Mouse (Mus musculus): Measurements from ENCODE around the gene Sumo2. TPM values are rescaled to one million over a fixed set of nuclear protein-coding genes. Genes with fewer than 3 reads are reported as not detected.

The Sumo2 gene
- polyA plus RNA-seq (2012; rRNA removed) = 662 and 802 TPM in 2 replicates

GRCm38 (mm10) chr11:115536038-115536681, at the start of gene Sumo2:
Sumo2 (minus strand) TSS chr11:115536276.

GRCm38 (mm10) chr11:115564064-115564809, 28.2 kb upstream of the Sumo2 start, which contains the start of gene Nup85:
Nup85 (plus strand) TSS chr11:115564434.

GRCm38 (mm10) chr11:115514238-115514663, 21.8 kb downstream of the Sumo2 start, which contains the start of gene Jpt1:
Jpt1 (minus strand) TSS chr11:115514387.

GRCm38 (mm10) chr11:115491356-115492083, 44.6 kb downstream of the Sumo2 start, which contains the start of gene Nt5c:
Nt5c (minus strand) TSS chr11:115491862.

GRCm38 (mm10) chr11:115475025-115475757, 60.9 kb downstream of the Sumo2 start, which contains the start of gene Armc7:
Armc7 (plus strand) TSS chr11:115475667.

Other genes with a start within 250 kb of the Sumo2 start
- gene Fads6, start 238.6 kb downstream of the Sumo2 start, polyA plus RNA-seq (2012; rRNA removed) = 1.8 and 2.4 TPM in 2 replicates
- 0.10 TPM in 2 replicates for gene Otop2, start 229.1 kb downstream of the Sumo2 start, polyA plus RNA-seq (2012; rRNA removed)
- 0.05 TPM in 2 replicates for gene Ush1g, start 214.2 kb downstream of the Sumo2 start, polyA plus RNA-seq (2012; rRNA removed)
- gene Otop3, start 201.5 kb downstream of the Sumo2 start, polyA plus RNA-seq (2012; rRNA removed) = 0.36 and 0.41 TPM in 2 replicates
- gene Hid1, start 168.5 kb downstream of the Sumo2 start, polyA plus RNA-seq (2012; rRNA removed) = 45.1 and 49.4 TPM in 2 replicates
- gene Cdr2l, start 154.4 kb downstream of the Sumo2 start, polyA plus RNA-seq (2012; rRNA removed) = 34.8 and 35.1 TPM in 2 replicates
- gene Mrpl58, start 132.5 kb downstream of the Sumo2 start, polyA plus RNA-seq (2012; rRNA removed) = 134 and 152 TPM in 2 replicates
- 497 and 500 TPM in 2 replicates for gene Atp5h, start 116.3 kb downstream of the Sumo2 start, polyA plus RNA-seq (2012; rRNA removed)
- gene Kctd2, start 116.1 kb downstream of the Sumo2 start, polyA plus RNA-seq (2012; rRNA removed) = 51.5 and 51.6 TPM in 2 replicates
- 0.04 and 0.06 TPM in 2 replicates for gene Trim80, start 95.7 kb downstream of the Sumo2 start, polyA plus RNA-seq (2012; rRNA removed)
- 0.18 TPM in 1 of 2 replicates, not detected in the other for gene Slc16a5, start 73.8 kb downstream of the Sumo2 start, polyA plus RNA-seq (2012; rRNA removed)
- 11.7 and 12.9 TPM in 2 replicates for gene Armc7, start 60.6 kb downstream of the Sumo2 start, polyA plus RNA-seq (2012; rRNA removed)
- gene Nt5c, start 44.4 kb downstream of the Sumo2 start, polyA plus RNA-seq (2012; rRNA removed) = 80.7 and 82.5 TPM in 2 replicates
- 1,013 and 1,226 TPM in 2 replicates for gene Jpt1, start 21.9 kb downstream of the Sumo2 start, polyA plus RNA-seq (2012; rRNA removed)
- gene Nup85, start 28.2 kb upstream of the Sumo2 start, polyA plus RNA-seq (2012; rRNA removed) = 151 and 152 TPM in 2 replicates
- gene Mrps7, start 67.6 kb upstream of the Sumo2 start, polyA plus RNA-seq (2012; rRNA removed) = 39.4 and 39.7 TPM in 2 replicates
- 48.1 and 53.0 TPM in 2 replicates for gene Gga3, start 67.8 kb upstream of the Sumo2 start, polyA plus RNA-seq (2012; rRNA removed)
- gene Mif4gd, start 76.7 kb upstream of the Sumo2 start, polyA plus RNA-seq (2012; rRNA removed) = 19.2 and 23.0 TPM in 2 replicates
- 53.5 and 57.1 TPM in 2 replicates for gene Slc25a19, start 92.0 kb upstream of the Sumo2 start, polyA plus RNA-seq (2012; rRNA removed)
- gene Grb2, start 172.3 kb upstream of the Sumo2 start, polyA plus RNA-seq (2012; rRNA removed) = 111 and 113 TPM in 2 replicates
- gene Tmem94, start 229.2 kb upstream of the Sumo2 start, polyA plus RNA-seq (2012; rRNA removed) = 51.0 and 52.8 TPM in 2 replicates

All from central nervous system, embryonic 14 days (tissue).